Mouse (Mus musculus) embryonic fibroblast, embryonic 13.5 days (primary cell): ENCODE data around the gene Slc2a3.

Source experiments
- CTCF ChIP-seq: IDR thresholded peaks from 2 replicates; pipeline ENCODE4 v1.5.1; 2011; ENCODE audit warnings: mild to moderate bottlenecking, control low read depth, low read length, moderate library complexity, borderline replicate concordance; ENCODE audit not compliant: insufficient read depth
- POLR2A ChIP-seq: IDR thresholded peaks from 2 replicates; pipeline ENCODE4 v1.6.1; 2011; ENCODE audit warnings: low read depth, mild to moderate bottlenecking, control low read depth, low read length, moderate library complexity

DNA sequence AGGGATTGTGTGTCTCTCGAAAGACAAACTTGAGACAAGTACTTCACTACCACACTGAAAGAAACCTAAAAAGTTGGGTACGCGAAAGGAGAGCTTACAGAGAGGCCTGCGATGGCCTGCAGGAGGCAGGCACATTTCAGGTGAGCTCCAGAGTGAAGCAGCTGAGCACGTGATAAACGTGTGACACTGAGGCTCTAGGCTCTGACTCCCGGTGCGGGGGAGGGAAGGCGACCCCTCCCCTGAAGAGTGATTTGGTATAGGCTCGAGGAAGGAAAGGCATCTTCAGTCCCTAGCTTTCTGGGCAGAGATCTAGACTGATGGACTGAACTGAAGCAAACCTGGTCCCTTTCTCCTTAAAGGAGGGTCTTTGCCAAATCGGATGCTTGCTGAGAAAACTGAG, 58.1 kb downstream of the Slc2a3 start:
- TF ChIP-seq CTCF: no peak
- TF ChIP-seq POLR2A: no peak
